Mouse (Mus musculus) hindbrain, embryonic 12.5 days (tissue): Measurements from ENCODE around the gene Cpxm1. TPM values are rescaled to one million over a fixed set of nuclear protein-coding genes. Genes with fewer than 3 reads are reported as not detected.

Source experiments
- ATAC-seq: fragments of 200-750 bp; cut with Nextera tagmentation; 2 replicates; pipeline ENCODE4 v1.8.0; 2017; ENCODE audit warnings: moderate TSS enrichment; ENCODE audit not compliant: low FRiP score
- H3K27ac ChIP-seq: fragments of 300-500 bp; sonication (generic); 2 replicates; pipeline ENCODE4 v1.5.1; 2016; ENCODE audit warnings: mild to moderate bottlenecking
- H3K27me3 ChIP-seq: fragments of 300-500 bp; sonication (generic); 2 replicates; pipeline ENCODE4 v1.6.1; 2016; ENCODE audit warnings: mild to moderate bottlenecking
- H3K36me3 ChIP-seq: fragments of 300-500 bp; sonication (generic); 2 replicates; pipeline ENCODE4 v1.6.1; 2016; ENCODE audit warnings: mild to moderate bottlenecking
- H3K4me1 ChIP-seq: fragments of 300-500 bp; sonication (generic); 2 replicates; pipeline ENCODE4 v1.6.1; 2016
- H3K4me2 ChIP-seq: fragments of 300-500 bp; sonication (generic); replicated peaks from 2 replicates; pipeline ENCODE4 v1.6.1; 2016; ENCODE audit warnings: mild to moderate bottlenecking
- H3K4me3 ChIP-seq: fragments of 300-500 bp; sonication (generic); 2 replicates; pipeline ENCODE4 v1.5.1; 2016; ENCODE audit warnings: mild to moderate bottlenecking
- H3K9ac ChIP-seq: fragments of 300-500 bp; sonication (generic); 2 replicates; pipeline ENCODE4 v1.6.1; 2016; ENCODE audit warnings: mild to moderate bottlenecking, moderate library complexity
- H3K9me3 ChIP-seq: fragments of 300-500 bp; sonication (generic); replicated peaks from 2 replicates; pipeline ENCODE4 v1.6.1; 2016; ENCODE audit warnings: mild to moderate bottlenecking
- WGBS: fragments of 180-500 bp; shearing (Covaris S2); methylation state at CpG from one replicate; pipeline ENCODE4 v1.1.7; 2016; 5-methylcytosine and 5-hydroxymethylcytosine counted together
- polyA plus RNA-seq: library from polyadenylated mRNA; unstranded; fragments of >200 nt; fragmentation: Nextera tagmentation; extraction: Ambion mirVana; gene quantifications from 2 replicates; pipeline ENCODE4 v1.2.1, GENCODE M21; 2016

The Cpxm1 gene
- polyA plus RNA-seq, 1 experiment from 2014 or later = 53.3 TPM

GRCm38 (mm10) chr2:130423397-130424125 lies 26.2 kb upstream of the Cpxm1 start:
- peak overlapping the region; percentile 90 for H3K27ac ChIP-seq
- H3K4me2 ChIP-seq = peak overlapping the region; percentile 62
- H3K4me3 ChIP-seq = peak overlapping the region; percentile 67
- whole genome bisulfite sequencing = 14% methylated on average over 49 of the region's 49 CpGs
- H3K9ac ChIP-seq = peak overlapping the region; percentile 83
- peaks cover 7% of the 10 kb centered on the region for H3K36me3 ChIP-seq
- no peaks in the 10 kb centered on the region for H3K9me3 ChIP-seq
- H3K4me1 ChIP-seq = peaks cover 18% of the 10 kb centered on the region
- no peaks in the 10 kb centered on the region for H3K27me3 ChIP-seq
- ATAC-seq = peak; percentile 75

GRCm38 (mm10) chr2:130421781-130422620 lies 24.6 kb upstream of the Cpxm1 start:
- Histone ChIP-seq H3K27me3 (no peaks in the 10 kb centered on the region), H3K9me3 (no peaks in the 10 kb centered on the region), H3K9ac (no peak overlapping the region), H3K27ac (no peak overlapping the region), H3K36me3 (peaks cover 7% of the 10 kb centered on the region), H3K4me3 (no peak overlapping the region), H3K4me2 (no peak overlapping the region), H3K4me1 (peaks cover 18% of the 10 kb centered on the region)
- no peak for ATAC-seq
- WGBS = 95% methylated on average over 26 of the region's 26 CpGs

- Histone ChIP-seq H3K4me1 (peaks cover 5% of the 10 kb centered on the region), H3K4me2 (no peak overlapping the region), H3K27me3 (no peaks in the 10 kb centered on the region), H3K27ac (no peak overlapping the region), H3K9me3 (no peaks in the 10 kb centered on the region), H3K4me3 (no peak overlapping the region), H3K36me3 (peaks cover 7% of the 10 kb centered on the region), H3K9ac (no peak overlapping the region)
- no peak for ATAC-seq
- WGBS = 78% methylated on average over 6 of the region's 6 CpGs
Measured at GRCm38 (mm10) chr2:130414094-130414856, 16.9 kb upstream of the Cpxm1 start.

- Histone ChIP-seq H3K9ac (no peak overlapping the region), H3K4me2 (no peak overlapping the region), H3K36me3 (no peaks in the 10 kb centered on the region), H3K27ac (no peak overlapping the region), H3K9me3 (no peaks in the 10 kb centered on the region), H3K4me3 (no peak overlapping the region), H3K27me3 (no peaks in the 10 kb centered on the region), H3K4me1 (peaks cover 7% of the 10 kb centered on the region)
- no peak for ATAC-seq
- WGBS = 81% methylated on average over 3 of the region's 3 CpGs
Measured at GRCm38 (mm10) chr2:130412775-130413174, 15.4 kb upstream of the Cpxm1 start.

GRCm38 (mm10) chr2:130411558-130412495 lies 14.5 kb upstream of the Cpxm1 start:
- 34% methylated on average over 16 of the region's 16 CpGs for WGBS
- no peak overlapping the region for H3K9ac ChIP-seq
- no peak overlapping the region for H3K27ac ChIP-seq
- H3K4me1 ChIP-seq = peaks cover 7% of the 10 kb centered on the region
- H3K4me2 ChIP-seq = no peak overlapping the region; the same call in 1 of the 2 replicates
- H3K27me3 ChIP-seq = 0 out of 2 replicates have a peak, but pooled peaks cover 2% of the 10 kb centered on the region
- no peak overlapping the region for H3K4me3 ChIP-seq
- ATAC-seq = peak; percentile 78
- no peaks in the 10 kb centered on the region for H3K36me3 ChIP-seq
- no peaks in the 10 kb centered on the region for H3K9me3 ChIP-seq

GRCm38 (mm10) chr2:130408194-130408593 lies 10.8 kb upstream of the Cpxm1 start:
- Histone ChIP-seq H3K4me2 (no peak overlapping the region), H3K4me1 (peaks cover 7% of the 10 kb centered on the region), H3K27ac (no peak overlapping the region), H3K9ac (no peak overlapping the region), H3K9me3 (no peaks in the 10 kb centered on the region), H3K4me3 (no peak overlapping the region), H3K27me3 (0 out of 2 replicates have a peak, but pooled peaks cover 8% of the 10 kb centered on the region), H3K36me3 (no peaks in the 10 kb centered on the region)
- 25% methylated on average over 6 of the region's 6 CpGs for WGBS
- ATAC-seq = no peak

GRCm38 (mm10) chr2:130406178-130406577 lies 8.8 kb upstream of the Cpxm1 start, which contains the start of gene Tmem239:
Gene Tmem239 (plus strand): TSS chr2:130406478.
- no peaks in the 10 kb centered on the region for H3K9me3 ChIP-seq
- H3K9ac ChIP-seq = 0 out of 2 replicates have a peak within 1 kb of the TSS, but pooled peaks have one; percentile 8
- H3K4me2 ChIP-seq = no peak within 1 kb of the TSS
- H3K27me3 ChIP-seq = 0 out of 2 replicates have a peak, but pooled peaks cover 8% of the 10 kb centered on the region
- WGBS = 75% methylated on average over 2 of the region's 2 CpGs
- no peak within 1 kb of the TSS for H3K4me3 ChIP-seq
- H3K27ac ChIP-seq = no peak within 1 kb of the TSS
- H3K36me3 ChIP-seq = no peaks in the 10 kb centered on the region
- 0 out of 2 replicates have a peak, but pooled peaks cover 2% of the 10 kb centered on the region for H3K4me1 ChIP-seq
- no peak for ATAC-seq

GRCm38 (mm10) chr2:130404939-130405338 lies 7.6 kb upstream of the Cpxm1 start, which contains the start of the genes Gm28372 and 1700020A23Rik:
Gene Gm28372 (plus strand): TSS chr2:130405239.
Gene 1700020A23Rik (plus strand): TSS chr2:130405259.
- ATAC-seq = no peak
- H3K4me1 ChIP-seq = 0 out of 2 replicates have a peak, but pooled peaks cover 2% of the 10 kb centered on the region
- H3K27me3 ChIP-seq = 0 out of 2 replicates have a peak, but pooled peaks cover 8% of the 10 kb centered on the region
- no peaks in the 10 kb centered on the region for H3K36me3 ChIP-seq
- H3K4me2 ChIP-seq = no peak within 1 kb of the TSS
- no peak within 1 kb of the TSS for H3K4me3 ChIP-seq
- H3K27ac ChIP-seq = no peak within 1 kb of the TSS
- WGBS = 97% methylated on average over 1 of the region's 1 CpGs
- H3K9me3 ChIP-seq = no peaks in the 10 kb centered on the region
- no peak within 1 kb of the TSS for H3K9ac ChIP-seq

- H3K27ac ChIP-seq = no peak overlapping the region
- no peak overlapping the region for H3K4me3 ChIP-seq
- H3K4me2 ChIP-seq = no peak overlapping the region
- no peak overlapping the region for H3K9ac ChIP-seq
- 83% methylated on average over 4 of the region's 4 CpGs for WGBS
- peaks cover 21% of the 10 kb centered on the region for H3K27me3 ChIP-seq
- ATAC-seq = no peak
- H3K9me3 ChIP-seq = no peaks in the 10 kb centered on the region
- H3K4me1 ChIP-seq = peaks cover 15% of the 10 kb centered on the region
- no peaks in the 10 kb centered on the region for H3K36me3 ChIP-seq
Measured at GRCm38 (mm10) chr2:130401891-130402290, 4.5 kb upstream of the Cpxm1 start.

- H3K9ac ChIP-seq = no peak overlapping the region
- no peak overlapping the region for H3K4me2 ChIP-seq
- no peak overlapping the region for H3K4me3 ChIP-seq
- 93% methylated on average over 1 of the region's 1 CpGs for WGBS
- H3K27ac ChIP-seq = no peak overlapping the region
- ATAC-seq = no peak
- H3K36me3 ChIP-seq = 0 out of 2 replicates have a peak, but pooled peaks cover 1% of the 10 kb centered on the region
- peaks cover 15% of the 10 kb centered on the region for H3K27me3 ChIP-seq
- H3K9me3 ChIP-seq = no peaks in the 10 kb centered on the region
- peaks cover 24% of the 10 kb centered on the region for H3K4me1 ChIP-seq
Measured at GRCm38 (mm10) chr2:130400046-130400445, 2.7 kb upstream of the Cpxm1 start.

GRCm38 (mm10) chr2:130398091-130398490 lies 717 bp upstream of the Cpxm1 start:
- Histone ChIP-seq H3K27ac (no peak overlapping the region), H3K4me3 (peak overlapping the region; percentile 55), H3K4me2 (peak overlapping the region; percentile 95), H3K36me3 (peaks cover 20% of the 10 kb centered on the region; the same call in 1 of the 2 replicates), H3K9me3 (no peaks in the 10 kb centered on the region), H3K9ac (peak overlapping the region; percentile 71; the same call in 1 of the 2 replicates), H3K27me3 (peaks cover 15% of the 10 kb centered on the region), H3K4me1 (peaks cover 24% of the 10 kb centered on the region)
- ATAC-seq = no peak
- 10% methylated on average over 14 of the region's 14 CpGs for WGBS
